Mouse (Mus musculus): Measurements from ENCODE around the gene Gm2663. TPM values are rescaled to one million over a fixed set of nuclear protein-coding genes. Genes with fewer than 3 reads are reported as not detected.
"Not testable (repeated sequence)": the region's sequence is repeated elsewhere in the genome, so short reads cannot be mapped to it uniquely, and the experiment has no call there.

The Gm2663 gene
- not detected in 2 replicates for polyA plus RNA-seq (2016; fragmentation: Nextera tagmentation; extraction: Ambion mirVana)

- not testable (repeated sequence) for DNase-seq (ENCODE audit: low spot score); H3K36me3 ChIP-seq; H3K9me3 ChIP-seq (replicated peaks); H3K4me1 ChIP-seq; H3K4me3 ChIP-seq; H3K27me3 ChIP-seq (ENCODE audit: low read depth, poor library complexity, severe bottlenecking); H3K27ac ChIP-seq (replicated peaks)
Measured at GRCm38 (mm10) chr6:40999379-40999778, at the start of gene Gm2663. Gene Gm2663, minus strand, starts transcription at chr6:40999479.

DNA sequence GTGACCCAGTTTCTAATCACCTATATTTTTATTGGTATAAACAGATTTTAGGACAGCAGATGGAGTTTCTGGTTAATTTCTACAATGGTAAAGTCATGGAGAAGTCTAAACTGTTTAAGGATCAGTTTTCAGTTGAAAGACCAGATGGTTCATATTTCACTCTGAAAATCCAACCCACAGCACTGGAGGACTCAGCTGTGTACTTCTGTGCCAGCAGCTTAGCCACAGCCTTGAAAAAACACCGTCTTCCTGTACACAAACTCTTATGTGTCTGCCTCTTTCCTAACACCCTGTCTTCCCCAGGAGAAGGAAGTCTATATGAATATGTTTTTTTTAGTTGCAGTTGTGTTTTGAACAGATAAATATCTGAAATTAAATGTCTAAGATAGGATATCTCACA lies 49.3 kb upstream of the Gm2663 start:
- Histone ChIP-seq H3K4me3 (no peak overlapping the region), H3K27me3 (ENCODE audit: low read depth, poor library complexity, severe bottlenecking) (no peaks in the 10 kb centered on the region), H3K9me3 (replicated peaks) (no peaks in the 10 kb centered on the region), H3K36me3 (no peaks in the 10 kb centered on the region), H3K4me1 (no peaks in the 10 kb centered on the region), H3K27ac (replicated peaks) (no peak overlapping the region)
- DNase-seq (ENCODE audit: low spot score): no peak
- 80% methylated on average over 1 of the region's 1 CpGs for WGBS

- 67% methylated on average over 1 of the region's 1 CpGs for WGBS
- Histone ChIP-seq H3K36me3 (no peaks in the 10 kb centered on the region), H3K4me1 (no peaks in the 10 kb centered on the region), H3K27me3 (ENCODE audit: low read depth, poor library complexity, severe bottlenecking) (no peaks in the 10 kb centered on the region), H3K27ac (replicated peaks) (no peak overlapping the region), H3K9me3 (replicated peaks) (no peaks in the 10 kb centered on the region), H3K4me3 (no peak overlapping the region)
- DNase-seq (ENCODE audit: low spot score): no peak
Measured at GRCm38 (mm10) chr6:41047961-41048360, 48.7 kb upstream of the Gm2663 start.

DNA sequence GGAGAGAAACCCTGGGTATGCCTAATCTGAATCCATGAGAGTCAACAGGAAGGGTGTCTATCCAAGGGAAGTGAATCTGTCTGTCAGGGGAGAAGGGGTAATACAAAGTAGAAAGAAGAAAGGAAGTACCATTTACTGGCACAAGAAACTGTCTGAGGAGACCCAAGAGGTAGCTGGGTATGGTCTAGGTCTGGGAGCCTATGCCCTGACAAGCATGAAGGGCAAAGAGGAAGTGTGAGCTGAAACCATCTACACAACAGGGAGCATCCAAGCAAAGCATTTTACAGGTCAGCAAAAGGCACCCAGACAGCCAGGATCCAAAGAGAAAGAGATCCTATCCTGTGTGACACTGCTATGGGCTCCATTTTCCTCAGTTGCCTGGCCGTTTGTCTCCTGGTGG lies 47.9 kb upstream of the Gm2663 start:
- Histone ChIP-seq H3K9me3 (replicated peaks) (no peaks in the 10 kb centered on the region), H3K4me3 (no peak overlapping the region), H3K27me3 (ENCODE audit: low read depth, poor library complexity, severe bottlenecking) (no peaks in the 10 kb centered on the region), H3K36me3 (no peaks in the 10 kb centered on the region), H3K4me1 (no peaks in the 10 kb centered on the region), H3K27ac (replicated peaks) (no peak overlapping the region)
- 96% methylated on average over 1 of the region's 1 CpGs for WGBS
- DNase-seq (ENCODE audit: low spot score): no peak

DNA sequence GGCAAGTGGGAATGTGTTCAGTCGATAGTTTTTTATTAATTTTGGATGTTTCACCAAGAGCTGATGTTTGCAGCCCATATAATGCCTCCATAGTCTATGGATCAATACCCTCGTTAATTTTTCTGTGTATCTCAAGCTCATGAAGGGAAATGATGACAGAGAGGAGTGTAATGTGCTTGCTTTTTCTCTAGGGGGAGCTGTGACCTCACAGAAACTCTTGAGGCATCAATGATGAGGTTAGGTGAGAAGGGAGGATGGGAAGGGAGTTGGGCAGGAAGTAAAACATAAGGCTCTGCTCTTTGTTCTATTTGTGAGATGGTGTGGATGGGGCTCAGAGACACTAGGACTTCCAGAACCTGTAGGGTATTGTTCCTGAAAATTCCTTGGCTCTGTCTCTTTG lies 47.3 kb upstream of the Gm2663 start:
- no peaks in the 10 kb centered on the region for H3K9me3 ChIP-seq (replicated peaks)
- WGBS: 61% methylated on average over 2 of the region's 2 CpGs

GRCm38 (mm10) chr6:41044753-41045152 lies 45.5 kb upstream of the Gm2663 start:
- no peaks in the 10 kb centered on the region for H3K36me3 ChIP-seq
- H3K4me1 ChIP-seq: no peaks in the 10 kb centered on the region
- H3K4me3 ChIP-seq: no peak overlapping the region
- no peak overlapping the region for H3K27ac ChIP-seq (replicated peaks)
- DNase-seq (ENCODE audit: low spot score): no peak
- WGBS: 97% methylated on average over 1 of the region's 1 CpGs
- no peaks in the 10 kb centered on the region for H3K27me3 ChIP-seq (ENCODE audit: low read depth, poor library complexity, severe bottlenecking)
- no peaks in the 10 kb centered on the region for H3K9me3 ChIP-seq (replicated peaks)

More for the DNA sequence above, 47.3 kb upstream of the Gm2663 start:
- Histone ChIP-seq H3K27me3 (ENCODE audit: low read depth, poor library complexity, severe bottlenecking) (no peaks in the 10 kb centered on the region), H3K4me3 (no peak overlapping the region), H3K4me1 (no peaks in the 10 kb centered on the region), H3K36me3 (no peaks in the 10 kb centered on the region), H3K27ac (replicated peaks) (no peak overlapping the region)
- no peak for DNase-seq (ENCODE audit: low spot score)

GRCm38 (mm10) chr6:41044314-41044713 lies 45.0 kb upstream of the Gm2663 start:
- no peak overlapping the region for H3K4me3 ChIP-seq
- no peak for DNase-seq (ENCODE audit: low spot score)
- H3K27ac ChIP-seq (replicated peaks): no peak overlapping the region
- H3K27me3 ChIP-seq (ENCODE audit: low read depth, poor library complexity, severe bottlenecking): no peaks in the 10 kb centered on the region
- 80% methylated on average over 1 of the region's 1 CpGs for WGBS
- H3K36me3 ChIP-seq: no peaks in the 10 kb centered on the region
- H3K9me3 ChIP-seq (replicated peaks): no peaks in the 10 kb centered on the region
- H3K4me1 ChIP-seq: no peaks in the 10 kb centered on the region

- H3K4me1 ChIP-seq: no peaks in the 10 kb centered on the region
- H3K27me3 ChIP-seq (ENCODE audit: low read depth, poor library complexity, severe bottlenecking): no peaks in the 10 kb centered on the region
- DNase-seq (ENCODE audit: low spot score): no peak
- no peak within 1 kb of the TSS for H3K4me3 ChIP-seq
- no peaks in the 10 kb centered on the region for H3K9me3 ChIP-seq (replicated peaks)
- no peak within 1 kb of the TSS for H3K27ac ChIP-seq (replicated peaks)
- H3K36me3 ChIP-seq: no peaks in the 10 kb centered on the region
Measured at GRCm38 (mm10) chr6:41035409-41035808, 36.1 kb upstream of the Gm2663 start, which contains the start of gene 2210010C04Rik. Gene 2210010C04Rik, minus strand, starts transcription at chr6:41035509.

- Histone ChIP-seq H3K9me3 (replicated peaks) (no peaks in the 10 kb centered on the region), H3K4me3 (no peak overlapping the region), H3K27me3 (ENCODE audit: low read depth, poor library complexity, severe bottlenecking) (no peaks in the 10 kb centered on the region), H3K36me3 (no peaks in the 10 kb centered on the region), H3K4me1 (no peaks in the 10 kb centered on the region), H3K27ac (replicated peaks) (no peak overlapping the region)
- DNase-seq (ENCODE audit: low spot score): no peak
- 93% methylated on average over 6 of the region's 6 CpGs for WGBS
Measured at GRCm38 (mm10) chr6:41032802-41033201, 33.5 kb upstream of the Gm2663 start.

- Histone ChIP-seq H3K4me3 (no peak overlapping the region), H3K27me3 (ENCODE audit: low read depth, poor library complexity, severe bottlenecking) (no peaks in the 10 kb centered on the region), H3K27ac (replicated peaks) (no peak overlapping the region), H3K9me3 (replicated peaks) (no peaks in the 10 kb centered on the region), H3K36me3 (no peaks in the 10 kb centered on the region), H3K4me1 (0 out of 2 replicates have a peak, but pooled peaks cover under 1% of the 10 kb centered on the region)
- 79% methylated on average over 3 of the region's 3 CpGs for WGBS
- DNase-seq (ENCODE audit: low spot score): no peak
Measured at GRCm38 (mm10) chr6:41032231-41032630, 33.0 kb upstream of the Gm2663 start.

- no peak for DNase-seq (ENCODE audit: low spot score)
- no peaks in the 10 kb centered on the region for H3K36me3 ChIP-seq
Measured at GRCm38 (mm10) chr6:41030821-41031220, 31.5 kb upstream of the Gm2663 start.

GRCm38 (mm10) chr6:41027053-41027452 lies 27.8 kb upstream of the Gm2663 start:
- DNase-seq (ENCODE audit: low spot score): no peak
- H3K36me3 ChIP-seq: no peaks in the 10 kb centered on the region
- no peaks in the 10 kb centered on the region for H3K9me3 ChIP-seq (replicated peaks)
- no peak overlapping the region for H3K4me3 ChIP-seq
- no peaks in the 10 kb centered on the region for H3K27me3 ChIP-seq (ENCODE audit: low read depth, poor library complexity, severe bottlenecking)
- peaks cover 3% of the 10 kb centered on the region; the same call in 1 of the 2 replicates for H3K4me1 ChIP-seq
- 40% methylated on average over 2 of the region's 2 CpGs for WGBS
- H3K27ac ChIP-seq (replicated peaks): no peak overlapping the region

More at GRCm38 (mm10) chr6:41030821-41031220, 31.5 kb upstream of the Gm2663 start:
- WGBS: 85% methylated on average over 3 of the region's 3 CpGs
- H3K27ac ChIP-seq (replicated peaks): no peak overlapping the region
- H3K4me3 ChIP-seq: no peak overlapping the region
- no peaks in the 10 kb centered on the region for H3K9me3 ChIP-seq (replicated peaks)
- H3K27me3 ChIP-seq (ENCODE audit: low read depth, poor library complexity, severe bottlenecking): no peaks in the 10 kb centered on the region
- H3K4me1 ChIP-seq: peaks cover 3% of the 10 kb centered on the region; the same call in 1 of the 2 replicates

DNA sequence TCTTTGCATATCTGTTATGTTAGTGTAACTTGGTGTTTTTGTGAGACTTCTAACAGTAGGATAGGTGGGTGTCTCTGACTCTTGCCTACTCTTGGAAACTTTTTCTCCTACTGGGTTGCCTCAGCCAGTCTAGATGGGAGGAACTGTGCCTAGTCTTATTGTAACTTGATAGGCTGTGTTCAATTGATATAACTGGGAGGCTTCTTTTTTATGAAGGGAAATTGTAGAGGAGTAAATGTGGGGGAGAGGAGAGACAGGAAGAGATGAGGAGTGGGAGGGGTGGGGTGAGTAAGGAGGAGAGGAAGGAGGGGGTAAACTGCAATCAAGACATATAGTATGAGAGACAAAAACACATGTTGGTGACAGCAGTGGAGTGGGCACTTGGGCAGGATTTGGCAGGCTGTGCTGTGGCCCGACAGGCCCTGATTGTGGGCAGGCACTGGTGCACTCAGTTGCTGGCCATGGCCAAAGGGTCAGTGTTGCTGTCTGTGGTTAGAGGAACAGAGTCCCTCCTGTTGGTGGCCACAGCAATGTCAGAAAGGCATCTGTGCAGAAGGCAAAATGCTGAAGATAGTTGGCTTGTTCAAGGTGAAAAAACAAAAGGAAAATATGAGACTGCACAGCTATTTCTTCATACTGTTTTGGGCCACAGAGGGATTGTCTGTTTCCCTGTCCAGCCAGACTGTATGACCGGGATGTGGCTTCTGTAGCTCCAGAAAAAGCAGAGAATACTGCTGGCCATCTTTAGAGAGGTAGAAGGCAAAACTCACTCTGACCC lies 26.8 kb upstream of the Gm2663 start:
- 81% methylated on average over 2 of the region's 2 CpGs for WGBS
- H3K27ac ChIP-seq (replicated peaks): no peak overlapping the region
- peaks cover 3% of the 10 kb centered on the region; the same call in 1 of the 2 replicates for H3K4me1 ChIP-seq
- H3K4me3 ChIP-seq: no peak overlapping the region
- no peak for DNase-seq (ENCODE audit: low spot score)
- H3K36me3 ChIP-seq: no peaks in the 10 kb centered on the region
- H3K9me3 ChIP-seq (replicated peaks): no peaks in the 10 kb centered on the region
- no peaks in the 10 kb centered on the region for H3K27me3 ChIP-seq (ENCODE audit: low read depth, poor library complexity, severe bottlenecking)
